Mouse (Mus musculus): ENCODE data around the gene Card10.
"Not testable (repeated sequence)": the region's sequence is repeated elsewhere in the genome, so short reads cannot be mapped to it uniquely, and the experiment has no call there.

Gene Card10

DNA sequence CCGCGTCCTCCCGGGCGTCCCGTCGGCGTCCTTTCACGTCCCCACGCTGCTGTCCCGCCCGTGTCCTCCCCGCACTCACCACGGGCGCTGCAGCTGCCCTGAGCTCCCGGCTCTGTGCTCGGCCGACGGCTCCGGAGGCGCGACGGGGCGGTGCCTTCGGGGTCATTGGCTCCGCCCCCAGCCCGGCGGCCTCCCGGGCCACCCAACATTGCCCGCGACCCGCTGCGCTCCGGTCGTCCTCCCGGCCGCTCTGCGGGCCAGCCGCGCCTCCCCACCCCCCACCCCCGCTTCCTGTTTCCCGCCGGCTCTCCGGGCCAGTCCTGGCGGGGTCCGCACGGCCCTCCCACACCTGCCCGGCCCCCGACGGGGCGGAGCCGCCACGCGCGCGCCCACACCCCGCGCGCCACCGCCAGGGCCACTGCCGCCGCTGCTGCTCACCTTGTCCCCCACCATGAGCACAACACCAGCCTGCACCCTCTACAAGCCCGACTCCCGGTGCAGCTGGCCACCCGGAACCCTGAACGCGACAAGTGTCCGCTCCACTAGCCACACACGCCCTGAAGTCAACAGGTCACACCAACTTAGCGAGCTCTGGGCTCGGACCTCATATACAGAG, at the start of gene Card10:
Gene Card10 (minus strand): TSS at position 267 of the 616 bp plus-strand sequence.
- DNase-seq (ENCODE audit: low read depth, low spot score) = peak; percentile 68

DNA sequence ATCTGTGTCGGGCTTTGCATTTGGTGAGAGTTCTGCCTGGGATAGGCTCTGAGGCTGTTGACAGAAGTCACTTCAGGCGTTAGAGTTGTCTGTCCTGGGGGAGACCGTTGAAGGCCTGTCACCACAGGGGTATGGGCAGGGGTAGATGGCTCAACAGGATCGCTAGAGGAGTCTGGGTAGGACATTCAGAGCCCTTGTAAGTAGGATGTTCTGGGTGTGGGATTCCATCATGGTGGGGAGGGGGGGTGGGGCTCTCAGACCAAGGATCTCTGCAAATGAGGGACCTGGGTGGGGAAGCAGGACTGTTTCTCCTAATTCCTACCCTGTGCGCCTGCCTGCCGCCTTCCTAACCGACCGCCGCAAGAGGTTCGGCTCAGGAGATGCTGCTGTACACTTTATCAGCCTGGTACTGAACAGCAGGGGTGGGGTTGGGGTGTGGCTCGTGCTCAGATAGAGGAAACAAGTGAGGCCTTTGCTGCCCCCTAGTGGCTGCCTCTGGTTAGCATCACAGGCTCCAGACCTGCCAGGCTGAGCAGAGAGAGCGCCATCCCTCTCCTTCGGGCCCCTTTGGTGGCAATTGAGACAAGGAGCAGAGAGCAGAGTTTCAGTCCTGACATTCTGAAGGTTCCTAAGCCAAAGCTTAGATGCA, 48.8 kb upstream of the Card10 start:
- DNase-seq (ENCODE audit: low read depth, low spot score) = peak; percentile 87

DNA sequence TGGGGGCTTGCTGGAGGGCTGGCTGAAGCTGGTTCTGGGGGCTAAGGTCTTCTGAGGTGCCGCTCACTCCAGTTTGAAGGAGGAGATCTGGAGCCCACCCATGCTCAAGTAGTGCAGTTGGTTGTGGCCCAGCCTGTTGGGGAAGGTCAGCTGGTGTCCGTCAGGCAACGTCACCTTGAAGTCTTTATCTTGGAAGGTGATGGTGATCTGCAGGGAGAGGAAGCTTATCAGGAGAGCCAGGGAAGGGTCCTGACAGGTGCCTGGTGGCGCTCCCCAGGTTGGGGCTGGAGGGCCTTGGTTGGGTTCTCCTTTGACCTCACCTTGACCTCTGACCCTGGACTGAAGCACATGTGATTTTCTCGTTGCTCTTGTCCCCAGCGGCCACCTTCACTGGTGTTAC, 48.1 kb upstream of the Card10 start:
- DNase-seq (ENCODE audit: low read depth, low spot score) = no peak

DNA sequence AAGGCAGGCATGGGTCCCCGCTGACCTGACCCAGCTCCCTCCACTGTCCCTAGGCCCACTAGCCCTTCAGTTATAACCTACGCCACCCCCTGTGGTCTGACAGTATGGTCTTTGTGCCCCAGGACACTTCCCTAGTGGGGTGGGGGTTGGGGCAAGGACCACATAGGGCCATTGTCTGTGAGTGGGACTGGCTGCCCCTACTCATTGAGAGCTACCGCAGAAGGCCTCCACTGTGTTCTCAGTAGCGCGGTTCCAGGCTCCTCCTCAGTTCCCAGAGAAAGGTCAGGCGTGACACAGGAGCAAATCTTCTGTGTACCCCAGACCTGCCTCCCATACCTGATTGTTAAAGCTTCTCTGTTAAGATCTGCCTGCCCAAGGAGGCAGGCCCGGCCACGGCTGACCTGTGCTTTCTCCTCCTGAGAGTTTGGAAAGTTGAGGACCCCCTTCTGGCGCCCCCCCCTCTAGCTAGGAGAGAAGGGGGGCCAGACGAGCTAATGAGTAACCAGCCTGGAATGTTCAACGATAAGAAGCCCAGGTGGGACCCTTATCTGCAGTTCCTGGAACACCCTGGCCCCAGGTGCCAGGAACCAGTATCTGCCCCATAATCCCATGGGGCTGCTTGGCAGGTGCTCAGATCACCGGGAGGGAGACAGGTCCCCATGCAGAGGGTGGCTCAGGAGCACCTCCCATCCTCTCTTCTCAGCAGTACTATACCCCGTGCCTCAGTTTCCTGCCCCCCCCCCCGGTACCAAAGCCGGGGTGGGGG, 47.4 kb upstream of the Card10 start:
- DNase-seq (ENCODE audit: low read depth, low spot score) = no peak

DNA sequence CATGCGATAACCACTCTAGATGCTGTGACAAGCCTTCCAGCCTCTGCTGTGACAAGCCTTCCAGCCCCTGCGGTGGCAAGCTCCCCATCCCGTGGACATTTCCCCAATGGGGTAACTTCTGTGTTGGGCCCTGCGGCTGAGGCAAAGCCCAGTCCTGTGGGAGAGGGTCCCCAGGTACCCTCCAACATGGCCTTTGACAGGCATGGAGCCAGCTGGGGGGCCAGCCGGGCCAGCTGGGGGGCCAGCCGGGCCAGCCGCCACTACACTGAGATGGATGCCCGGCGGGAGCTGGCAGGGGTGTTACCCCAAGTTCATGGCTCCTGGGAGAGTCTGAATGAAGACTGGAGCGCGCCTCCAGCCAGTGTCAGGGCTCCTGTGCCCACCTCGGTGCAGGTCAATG, 46.6 kb upstream of the Card10 start:
- DNase-seq (ENCODE audit: low read depth, low spot score) = no peak

DNA sequence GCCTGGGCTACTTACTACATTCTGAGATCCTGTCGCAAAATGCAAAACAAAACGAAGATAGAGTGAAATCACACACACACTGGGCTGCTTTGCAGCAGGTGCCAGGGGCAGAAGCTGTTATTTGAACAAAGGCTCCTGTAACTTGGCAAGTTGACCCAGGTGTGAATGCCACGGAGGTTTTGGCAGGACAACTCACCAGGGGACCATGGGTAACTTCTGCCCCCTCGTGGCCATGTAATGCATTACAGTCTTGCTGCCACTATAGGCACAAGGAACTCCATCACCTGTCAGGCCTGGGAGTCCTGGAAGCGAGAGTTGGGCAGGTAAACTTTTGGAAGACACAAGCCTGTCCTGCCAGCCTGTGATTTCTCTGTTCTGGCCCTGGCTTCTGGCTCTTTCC, 45.6 kb upstream of the Card10 start:
- DNase-seq (ENCODE audit: low read depth, low spot score) = peak; percentile 78

DNA sequence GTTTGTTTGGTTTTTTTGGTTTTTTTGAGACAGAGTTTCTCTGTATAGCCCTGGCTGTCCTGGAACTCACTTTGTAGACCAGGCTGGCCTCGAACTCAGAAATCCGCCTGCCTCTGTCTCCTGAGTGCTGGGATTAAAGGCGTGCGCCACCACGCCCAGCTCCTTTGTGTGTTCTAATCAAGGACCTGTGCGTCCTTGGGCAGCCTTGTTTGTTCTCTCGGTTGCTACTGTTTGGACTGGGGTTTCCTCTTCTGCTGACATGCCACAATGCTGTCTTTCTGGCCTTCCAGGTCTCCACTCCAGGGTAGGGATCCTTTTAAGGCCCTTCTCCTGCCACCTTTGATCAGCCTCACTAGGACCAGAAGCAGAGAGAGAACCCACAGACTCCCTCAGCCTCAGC, 44.0 kb upstream of the Card10 start:
- DNase-seq (ENCODE audit: low read depth, low spot score) = not testable (repeated sequence)

DNA sequence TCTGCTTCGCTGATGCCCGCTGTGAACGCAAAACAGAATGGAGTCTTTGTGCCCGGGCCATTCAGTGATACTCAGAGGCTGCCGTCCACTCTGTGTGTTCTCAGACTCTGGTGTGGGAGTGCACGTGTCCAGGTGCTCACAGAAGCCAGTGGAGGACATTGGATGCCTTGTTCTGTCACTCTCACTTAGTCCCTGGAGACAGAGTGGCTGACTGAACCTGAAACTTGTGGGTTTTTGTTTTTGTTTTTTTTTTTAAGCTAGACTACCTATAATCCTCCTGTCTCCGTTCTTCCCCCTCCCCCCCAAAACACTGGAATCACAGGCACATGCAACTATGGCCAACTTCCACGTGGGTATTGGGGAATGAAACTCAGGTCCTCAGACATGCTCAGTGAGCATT, 43.5 kb upstream of the Card10 start:
- no peak for DNase-seq (ENCODE audit: low read depth, low spot score)

DNA sequence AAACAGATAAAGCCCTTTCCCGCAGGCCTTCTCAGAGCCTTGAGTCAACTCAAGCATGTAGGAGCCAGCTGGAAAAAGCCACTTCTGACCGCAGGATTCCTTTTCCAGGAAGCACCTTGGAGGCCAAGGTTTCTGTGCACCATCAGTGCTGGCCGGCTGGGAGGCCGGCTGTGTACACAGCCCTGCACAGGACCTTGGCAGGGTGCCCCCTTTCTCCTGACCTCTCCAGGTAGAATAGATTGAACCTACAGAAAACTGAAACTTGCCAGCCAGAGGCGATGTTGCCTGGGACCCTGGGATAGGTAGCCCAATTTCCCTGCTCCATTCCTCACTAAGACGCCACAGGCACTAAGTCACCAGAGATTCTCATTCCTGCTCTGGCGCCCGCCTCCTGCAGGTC, 43.0 kb upstream of the Card10 start:
- DNase-seq (ENCODE audit: low read depth, low spot score) = no peak

DNA sequence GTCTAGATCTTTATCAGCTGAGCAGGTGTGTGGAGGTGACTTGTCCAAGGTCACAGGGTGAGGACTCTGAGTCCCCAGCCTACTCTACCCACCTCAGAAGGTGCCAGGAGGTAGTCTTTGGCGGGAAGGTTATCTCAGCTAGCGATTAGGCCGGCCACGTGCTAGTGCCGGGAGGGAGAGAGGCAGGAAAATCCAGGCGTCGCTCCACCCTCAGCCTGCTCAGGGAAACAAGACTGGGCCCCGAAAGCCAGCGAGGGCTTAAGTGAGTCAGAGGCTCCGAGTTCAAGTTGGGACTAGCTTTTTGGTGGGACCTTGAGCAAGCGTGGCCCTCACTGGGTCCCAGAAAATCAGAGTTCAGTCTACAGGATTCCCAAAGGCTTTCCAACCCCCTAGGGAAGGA, 42.5 kb upstream of the Card10 start:
- DNase-seq (ENCODE audit: low read depth, low spot score) = no peak

DNA sequence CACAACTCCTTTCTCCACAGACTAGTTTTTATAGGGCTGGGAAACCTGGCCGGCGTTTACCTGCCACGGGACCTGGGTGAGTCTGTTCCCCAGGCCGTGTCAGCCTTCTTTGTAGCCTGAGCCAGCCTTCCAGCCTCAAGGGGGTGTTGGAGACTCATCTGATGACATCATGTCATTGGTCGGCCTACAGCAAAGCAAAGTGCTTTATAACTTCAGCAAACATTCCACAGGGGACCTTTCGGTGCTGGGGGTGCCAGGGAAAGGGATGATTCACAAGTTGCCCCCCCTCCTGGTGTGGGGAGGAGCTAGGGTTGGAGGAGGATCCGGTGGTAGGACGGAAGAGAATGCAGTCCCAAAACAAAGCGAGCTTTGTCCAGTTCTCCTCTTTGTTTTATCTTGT, 41.9 kb upstream of the Card10 start:
- no peak for DNase-seq (ENCODE audit: low read depth, low spot score)

DNA sequence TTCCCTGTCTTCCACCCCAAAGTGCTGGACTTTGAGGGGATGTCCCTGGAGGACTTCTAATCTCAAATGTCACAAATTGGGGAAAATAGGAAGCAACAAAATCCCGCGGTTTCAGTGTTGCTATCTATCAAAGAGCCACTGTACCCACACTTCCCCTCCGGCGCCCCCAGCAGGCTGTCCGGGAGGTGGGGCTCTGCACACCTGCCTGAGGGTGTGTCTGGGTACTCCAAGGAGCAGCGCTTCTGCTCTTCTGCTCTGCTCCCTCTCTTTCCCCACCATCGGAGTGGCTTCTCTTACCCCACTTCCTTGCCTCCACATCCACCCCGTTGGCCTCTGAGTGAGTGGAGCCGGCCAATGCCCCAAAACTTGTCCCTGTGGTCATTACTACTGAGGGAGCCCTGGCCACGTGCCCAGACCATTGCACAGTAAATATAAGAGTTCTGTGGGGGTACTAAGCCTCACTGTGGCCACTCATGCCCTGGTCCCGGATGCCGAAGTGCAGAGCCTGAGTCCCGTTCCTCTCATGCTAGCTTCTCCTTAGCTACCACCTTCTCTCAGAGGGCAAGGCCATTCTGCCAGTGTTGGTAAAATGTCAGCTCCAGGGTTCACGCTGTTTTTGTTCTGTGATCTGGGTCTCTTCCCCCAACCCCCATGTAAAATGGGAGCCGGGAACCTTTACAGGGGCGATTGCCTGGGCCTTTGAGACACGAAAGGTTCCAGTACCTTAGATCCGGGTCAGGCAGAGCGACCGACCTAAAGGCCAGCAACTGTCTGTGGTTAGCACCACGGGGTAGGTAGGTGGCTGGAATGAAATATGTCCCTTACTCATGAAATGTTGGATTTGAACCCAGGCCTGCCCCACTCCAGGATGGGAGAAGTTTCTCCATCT, 41.0 kb upstream of the Card10 start:
- no peak for DNase-seq (ENCODE audit: low read depth, low spot score)

DNA sequence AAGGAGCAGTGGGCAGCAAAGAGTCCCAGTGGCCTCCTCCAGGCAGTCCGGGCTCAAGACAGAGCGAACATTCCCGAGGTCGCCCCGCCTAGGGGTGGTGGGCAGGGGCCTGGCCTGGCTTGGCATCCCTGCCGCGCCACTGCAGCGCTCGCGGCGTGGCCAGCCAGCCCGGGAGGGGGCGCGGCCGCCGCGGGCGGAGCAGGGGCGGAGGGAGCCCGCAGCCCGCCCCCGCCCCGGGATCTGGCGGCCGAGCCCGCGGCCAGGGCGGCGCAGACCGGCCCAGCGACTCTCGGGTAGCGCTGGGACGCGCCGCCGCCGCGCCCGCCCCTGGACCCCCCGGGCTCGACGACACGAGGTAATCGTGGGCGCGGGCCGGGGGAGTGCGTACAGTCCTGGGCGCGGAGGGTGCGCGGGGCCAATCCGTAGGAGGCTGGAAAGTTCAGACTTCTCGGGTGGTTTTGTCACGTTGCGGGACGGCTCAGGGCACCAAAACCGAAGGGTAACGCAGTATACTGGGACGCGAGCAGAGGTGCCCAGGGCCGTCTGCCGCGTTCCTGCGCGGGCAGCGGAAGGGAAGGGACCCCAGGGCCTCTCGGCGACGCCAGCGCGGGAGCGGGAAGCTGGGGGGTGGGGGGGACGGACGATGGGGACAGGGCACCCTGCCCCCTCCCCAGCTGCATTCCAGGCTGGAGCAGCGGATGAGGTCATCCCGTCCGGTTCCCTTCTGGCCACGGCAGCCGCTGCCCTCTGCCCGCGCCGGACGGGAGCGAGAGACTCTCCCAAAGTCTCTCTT, 39.7 kb upstream of the Card10 start, which contains the start of gene Cdc42ep1:
Gene Cdc42ep1 (plus strand): TSS at position 254 of the 793 bp plus-strand sequence.
- no peak for DNase-seq (ENCODE audit: low read depth, low spot score)

DNA sequence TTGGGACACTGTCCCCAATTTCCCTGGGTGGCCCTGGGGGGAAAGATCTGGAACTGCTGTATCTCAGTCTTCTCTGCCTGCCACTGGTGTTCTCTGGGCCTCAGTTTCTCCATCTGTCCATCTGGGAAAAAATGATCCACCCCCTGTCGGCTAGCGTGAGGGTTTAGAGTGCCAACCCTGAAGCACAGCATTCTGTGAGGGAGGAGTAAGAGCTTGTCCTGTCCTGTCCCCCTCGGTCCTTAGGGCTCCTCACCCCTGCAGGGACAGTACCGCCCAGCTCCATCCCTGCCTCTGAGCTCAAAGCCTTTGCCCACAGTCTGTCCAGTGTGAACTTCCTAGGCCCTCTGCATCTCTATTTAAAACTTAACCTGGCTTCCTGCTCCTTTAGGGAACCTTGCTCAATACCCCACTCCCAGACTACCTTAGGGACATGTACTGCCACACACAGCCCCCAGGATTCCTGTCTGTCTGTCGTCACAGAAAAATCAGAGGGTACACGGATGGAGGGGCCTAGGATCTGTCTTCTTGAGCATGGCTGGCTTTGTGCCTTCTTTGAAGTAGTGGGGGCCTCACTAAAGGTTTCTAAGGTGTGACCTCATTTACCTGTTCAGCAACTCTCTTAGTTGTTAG, 38.4 kb upstream of the Card10 start:
- DNase-seq (ENCODE audit: low read depth, low spot score) = no peak

DNA sequence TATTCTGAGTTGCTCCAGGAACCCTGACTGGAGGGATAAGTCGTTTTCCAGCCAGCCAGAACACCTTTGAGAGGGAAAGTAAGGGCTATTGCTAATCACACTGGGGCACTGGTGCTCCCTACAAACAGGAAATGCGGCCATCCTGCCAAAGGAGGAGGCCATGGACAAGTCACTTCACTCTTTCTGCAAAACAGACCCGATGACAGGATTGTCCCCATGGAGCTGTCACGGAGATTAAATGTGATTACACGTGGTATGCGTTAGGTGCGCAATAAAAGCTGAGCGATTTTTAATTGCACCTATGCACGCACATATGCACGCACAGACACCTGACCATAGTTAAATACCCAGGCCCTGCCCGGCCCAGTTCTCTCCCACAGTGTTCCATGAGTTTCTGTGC, 37.9 kb upstream of the Card10 start:
- no peak for DNase-seq (ENCODE audit: low read depth, low spot score)

DNA sequence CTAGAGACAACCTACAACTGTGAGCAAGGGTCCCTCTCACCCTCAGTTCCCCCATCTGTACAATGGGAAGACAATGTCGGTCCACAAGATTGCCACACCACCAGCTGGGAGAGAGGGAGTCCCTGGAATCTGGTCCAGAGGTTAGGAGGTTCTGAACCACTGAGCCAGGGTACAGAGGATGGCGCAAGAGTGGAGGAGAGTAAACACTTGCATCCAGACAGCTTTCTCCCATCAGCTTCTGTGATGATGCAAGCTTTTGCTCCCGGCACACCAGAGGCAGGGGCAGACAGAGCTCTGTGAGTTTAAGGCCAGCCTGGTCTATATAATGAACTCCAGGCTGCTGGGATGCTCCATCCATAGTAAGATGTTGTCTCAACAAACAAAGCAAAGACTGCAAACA, 37.4 kb upstream of the Card10 start:
- no peak for DNase-seq (ENCODE audit: low read depth, low spot score)

DNA sequence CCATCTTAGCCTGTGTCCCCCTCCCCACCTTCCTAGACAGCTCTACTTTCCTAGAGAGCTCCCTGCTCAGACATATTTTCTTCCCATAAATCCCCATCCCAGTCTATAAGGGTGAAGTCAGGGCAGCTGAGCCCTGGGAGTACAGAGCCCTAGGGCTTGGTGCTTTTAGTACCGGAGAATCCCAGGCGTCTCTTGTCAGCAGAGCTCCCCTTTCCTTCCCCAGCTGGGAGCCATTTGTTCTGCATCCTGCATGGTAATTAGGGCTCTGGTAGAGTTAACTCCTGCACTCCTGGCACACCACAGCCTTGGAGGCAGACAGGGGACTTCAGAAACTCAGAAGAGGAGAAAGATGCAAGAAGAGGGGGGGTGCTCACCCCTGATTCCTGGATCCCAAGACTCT, 36.9 kb upstream of the Card10 start:
- DNase-seq (ENCODE audit: low read depth, low spot score) = no peak

DNA sequence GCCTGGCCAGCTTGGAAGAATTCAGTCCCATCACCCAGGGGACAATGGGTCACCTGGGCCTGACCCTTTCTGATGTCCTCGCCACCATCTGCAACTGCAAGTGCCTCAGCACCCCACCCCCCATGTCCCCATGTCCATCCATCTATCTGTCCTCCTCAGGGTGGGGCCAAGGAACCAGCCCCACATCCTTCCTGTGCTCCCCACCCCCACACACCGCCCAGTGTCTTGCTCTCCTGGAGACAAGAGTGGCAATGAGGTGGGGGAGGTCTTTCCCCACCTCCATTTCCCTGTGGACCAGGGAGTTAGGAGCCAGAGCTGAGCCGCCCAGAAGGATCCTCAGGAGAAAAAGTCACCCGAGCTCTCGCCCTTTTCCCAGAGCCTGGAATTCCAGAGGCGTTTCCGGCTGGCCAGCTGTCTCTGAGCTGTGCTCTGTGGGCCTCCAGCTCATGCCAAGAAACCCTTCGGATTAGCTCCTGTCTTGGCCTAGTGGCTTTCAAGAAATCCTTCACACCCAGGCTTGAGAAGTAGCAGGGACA, 33.3 kb upstream of the Card10 start:
- DNase-seq (ENCODE audit: low read depth, low spot score) = no peak

DNA sequence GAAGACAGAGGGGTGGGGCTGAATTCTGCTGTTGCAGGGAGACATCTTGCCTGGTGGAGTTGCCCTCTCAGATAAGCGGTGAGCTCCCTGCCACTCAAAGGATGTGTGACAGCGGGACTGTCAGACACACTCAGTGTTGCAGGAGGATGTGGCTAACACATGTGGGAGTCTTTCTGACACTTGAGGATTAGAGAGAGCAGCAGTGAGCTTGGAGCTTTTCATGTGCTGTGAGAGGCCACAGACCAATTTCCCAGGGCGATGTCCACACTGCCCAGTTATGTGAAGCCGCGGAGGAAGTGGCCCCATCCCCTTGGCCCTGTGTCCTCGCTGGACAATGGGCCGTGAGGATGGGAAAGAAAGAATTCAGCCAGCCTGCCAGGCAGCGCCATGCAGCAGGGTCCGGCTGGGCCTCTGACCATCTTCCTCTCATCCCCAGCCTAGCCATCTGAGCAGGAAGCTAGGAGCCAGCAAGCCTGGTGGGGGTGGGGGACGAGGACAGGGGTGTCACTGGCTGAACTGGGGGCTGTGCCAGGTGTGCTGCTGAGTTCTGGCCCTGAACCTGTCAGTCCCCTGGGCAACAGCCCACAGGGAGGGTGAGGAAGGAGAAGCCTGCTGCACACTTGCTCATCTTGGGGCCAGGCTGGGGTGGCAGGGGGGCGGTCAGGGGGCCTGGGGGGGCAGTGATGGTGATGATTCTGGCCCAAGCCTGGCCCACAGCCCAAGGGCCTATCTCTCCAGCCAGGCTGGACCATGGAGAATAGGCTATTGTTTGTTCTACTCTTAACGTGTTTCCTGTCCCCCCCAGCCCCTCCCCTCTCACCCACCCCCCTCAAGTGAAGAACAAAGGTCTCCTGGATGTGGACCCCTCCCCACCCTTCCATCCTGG, 32.6 kb upstream of the Card10 start:
- DNase-seq (ENCODE audit: low read depth, low spot score) = peak; percentile 85

Data from CD4-positive helper T cell, adult 2 months (primary cell).